Mouse (Mus musculus) spleen, adult 12 weeks (tissue): ENCODE results near the gene Tmcc3.

ENCODE experiments used
- DNase-seq: peaks from one replicate; pipeline ENCODE4 v3.0.0; 2022; ENCODE audit warnings: low spot score

Tmcc3 gene

DNA sequence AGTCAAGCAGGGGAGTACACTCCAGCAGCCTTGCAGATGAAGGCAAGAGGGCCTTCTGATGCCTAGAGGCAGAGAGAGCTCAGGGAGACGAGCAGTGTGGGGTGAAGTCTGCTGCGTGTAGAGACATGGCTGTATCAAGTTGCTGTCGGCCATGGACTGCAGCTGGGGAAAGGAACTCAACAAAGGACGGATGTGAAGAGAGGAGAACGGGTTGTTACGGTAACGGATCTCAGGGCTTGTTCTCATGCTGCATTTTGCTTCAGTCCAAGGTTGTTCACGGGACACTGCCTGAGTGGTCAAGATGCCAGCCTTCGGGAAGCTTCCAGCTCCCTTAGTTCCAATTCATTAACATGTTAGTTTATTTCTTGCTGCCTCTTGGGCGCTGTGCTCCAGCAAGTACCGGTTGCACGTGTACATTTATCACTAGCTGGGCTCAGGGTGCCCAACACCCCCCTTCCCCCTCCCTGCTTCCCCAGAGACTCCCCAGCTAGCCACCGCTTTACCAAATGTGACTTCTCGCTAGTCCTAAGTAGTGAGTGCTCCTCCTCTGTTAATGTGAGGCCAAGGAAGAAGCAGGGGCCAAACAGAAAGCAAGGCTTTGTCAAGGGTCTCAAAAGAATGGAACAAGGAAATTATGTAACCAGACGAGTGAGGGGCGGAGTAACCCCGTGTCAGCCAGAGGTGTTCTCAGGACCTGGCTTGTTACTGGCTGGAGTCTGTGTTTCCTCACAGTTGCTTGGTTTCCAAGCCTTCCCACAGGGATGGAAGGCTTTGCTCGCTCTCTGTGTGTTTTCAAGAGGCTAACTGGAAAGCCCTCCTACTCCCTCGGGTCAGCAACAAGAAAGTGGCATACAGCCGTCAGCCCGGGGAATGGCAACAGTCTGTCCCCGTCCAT, 104.4 kb downstream of the Tmcc3 start:
- DNase-seq = no peak

DNA sequence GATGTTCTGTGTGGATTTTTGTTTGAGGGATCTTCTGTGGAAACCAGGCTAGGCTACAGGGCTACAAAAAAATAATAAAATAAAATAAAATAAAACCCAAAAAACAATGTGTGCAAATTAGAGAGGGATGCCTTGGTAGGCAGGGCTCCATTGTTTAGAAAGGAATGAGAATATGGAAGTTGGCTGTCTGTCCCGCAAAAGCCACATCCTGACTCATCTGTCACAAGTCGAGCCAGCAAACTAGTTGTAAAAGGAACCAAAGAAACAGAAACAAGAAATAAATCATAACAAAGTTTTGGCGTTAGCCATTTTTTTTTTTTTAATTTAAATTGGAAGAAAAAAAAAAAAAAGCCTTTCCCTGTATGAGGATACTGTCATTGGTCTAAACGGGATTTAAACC, 105.9 kb downstream of the Tmcc3 start:
- DNase-seq = no peak

DNA sequence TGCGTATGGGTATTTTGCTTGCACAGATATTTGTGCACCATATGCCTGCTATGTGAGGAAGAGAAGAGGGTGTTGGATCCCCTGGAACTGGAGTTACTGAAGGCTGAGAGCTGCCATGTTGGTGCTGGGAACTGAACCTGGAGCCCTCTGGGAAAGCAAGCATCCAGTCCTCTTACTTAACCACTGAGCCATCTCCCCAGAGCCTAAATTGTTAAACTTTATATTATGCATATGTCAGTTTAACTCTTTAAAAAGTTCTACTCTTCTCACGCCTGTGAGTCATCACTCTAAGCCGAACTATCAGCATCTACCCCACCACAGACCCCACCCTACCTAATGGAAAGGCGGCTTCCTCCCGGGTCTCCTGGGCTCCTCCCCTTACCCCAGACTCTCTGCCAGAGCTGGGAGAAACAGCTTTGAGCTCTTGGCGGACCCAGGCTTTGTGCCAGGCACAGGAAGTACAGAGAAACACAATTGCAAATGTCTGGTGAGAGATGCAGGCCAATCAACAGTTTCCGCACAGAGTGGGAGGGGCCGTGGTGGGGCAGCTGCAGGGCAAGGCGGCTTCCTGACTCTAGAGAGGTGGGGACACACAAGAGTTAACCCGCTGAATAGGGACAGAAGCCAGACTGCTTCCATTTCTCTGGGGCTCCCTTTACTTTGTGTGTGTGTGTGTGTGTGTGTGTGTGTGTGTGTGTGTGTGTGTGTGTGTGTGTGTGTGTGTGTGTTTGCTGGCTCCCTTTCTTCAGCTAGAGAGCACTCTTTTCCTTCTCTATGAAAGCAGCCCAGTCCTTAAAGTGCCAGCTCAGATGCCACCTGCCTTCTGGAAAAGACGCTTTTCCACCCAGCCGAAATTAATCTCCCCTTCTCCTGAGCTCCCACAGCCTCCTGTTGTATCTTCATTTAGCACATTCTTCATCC, 114.5 kb downstream of the Tmcc3 start:
- peak; percentile 15 for DNase-seq

DNA sequence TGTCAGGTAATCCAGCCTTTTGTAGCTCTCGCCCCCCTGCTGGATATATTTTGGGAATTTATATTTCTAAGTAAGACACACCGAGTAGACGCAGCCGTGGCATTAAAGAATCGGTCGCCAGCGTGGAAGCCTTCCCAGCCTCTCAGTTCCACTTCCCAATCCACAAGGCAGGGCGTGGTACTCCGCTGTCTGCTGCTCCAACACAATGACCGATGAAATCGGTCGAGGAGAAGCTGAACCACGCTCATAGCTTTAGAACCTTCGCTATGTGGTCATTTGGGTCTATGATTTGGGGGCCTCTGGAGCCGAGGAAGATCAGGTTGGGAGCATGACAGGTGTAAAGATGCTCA, 115.1 kb downstream of the Tmcc3 start:
- DNase-seq = no peak

DNA sequence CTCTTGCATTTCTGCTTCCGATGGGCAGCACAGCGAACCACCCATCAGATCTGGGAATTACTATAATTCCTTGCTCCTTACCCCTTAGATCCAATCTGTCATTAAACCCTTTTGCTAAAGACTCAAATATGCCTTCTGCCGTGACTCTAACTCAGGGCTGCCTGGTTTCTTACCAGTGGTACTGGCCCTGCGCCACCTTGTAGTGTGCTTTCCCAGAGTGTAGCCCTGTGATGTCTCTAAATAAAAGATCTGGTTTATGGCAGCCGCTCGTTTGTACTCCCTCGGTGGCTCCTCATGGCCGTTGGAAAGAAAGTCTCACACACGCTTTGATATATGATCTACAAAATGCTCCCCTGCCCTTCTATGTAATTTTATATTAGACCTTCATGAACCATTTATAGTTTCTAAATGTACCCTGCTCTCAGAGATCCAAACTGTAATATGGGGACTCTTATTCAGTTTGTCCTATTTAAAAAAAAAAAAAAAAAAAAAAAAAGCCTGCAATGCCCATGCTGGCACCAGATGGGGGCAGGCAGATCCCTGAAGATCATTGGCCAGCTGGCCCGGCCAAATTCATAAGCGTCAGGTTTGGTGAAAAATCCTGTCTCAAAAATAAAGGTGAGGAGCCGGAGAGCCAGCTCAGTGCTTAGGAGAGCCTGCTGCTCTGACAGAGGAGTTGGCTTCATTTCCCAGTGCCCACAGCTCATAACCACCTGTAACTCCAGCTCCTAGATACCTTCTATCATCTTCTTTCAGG, 116.6 kb downstream of the Tmcc3 start:
- no peak for DNase-seq

DNA sequence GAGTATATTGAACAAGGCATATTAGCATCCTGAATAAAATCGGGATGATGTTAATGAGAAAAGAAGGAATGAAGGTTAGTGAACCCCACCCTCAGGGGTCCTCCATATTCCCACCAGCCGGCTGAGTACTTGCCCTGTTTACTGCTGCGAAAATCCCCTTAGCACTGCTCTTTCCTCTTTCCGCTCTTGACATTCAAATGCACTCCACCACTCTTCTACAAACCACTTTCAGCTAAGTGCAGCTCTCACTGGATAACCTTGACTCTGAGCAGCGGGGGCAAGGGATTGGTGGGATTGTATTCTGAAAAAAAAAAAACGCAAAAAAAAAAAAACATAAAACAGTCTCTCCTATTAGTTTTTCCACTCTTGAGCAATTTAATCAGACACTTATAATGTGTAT, 118.8 kb downstream of the Tmcc3 start:
- DNase-seq = no peak

DNA sequence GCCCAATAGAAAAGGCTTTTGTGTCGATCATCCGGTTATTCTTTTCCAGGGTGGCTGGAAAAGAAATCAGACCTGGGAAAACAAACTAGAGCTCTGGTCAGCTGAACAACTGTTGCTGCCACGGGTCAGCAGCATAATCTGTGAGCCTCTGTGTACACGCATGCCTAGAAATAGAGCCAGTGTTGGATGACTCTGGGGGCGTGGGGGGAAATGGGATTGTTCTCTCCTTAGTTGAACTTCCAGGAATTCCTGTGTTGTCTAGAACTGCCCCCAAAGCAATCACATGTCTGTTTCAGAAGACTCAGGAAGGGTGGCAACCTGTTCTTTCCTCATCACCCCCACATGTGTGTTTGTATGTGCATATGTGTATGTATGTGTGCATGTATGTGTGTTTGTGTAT, 121.2 kb downstream of the Tmcc3 start:
- DNase-seq = no peak

DNA sequence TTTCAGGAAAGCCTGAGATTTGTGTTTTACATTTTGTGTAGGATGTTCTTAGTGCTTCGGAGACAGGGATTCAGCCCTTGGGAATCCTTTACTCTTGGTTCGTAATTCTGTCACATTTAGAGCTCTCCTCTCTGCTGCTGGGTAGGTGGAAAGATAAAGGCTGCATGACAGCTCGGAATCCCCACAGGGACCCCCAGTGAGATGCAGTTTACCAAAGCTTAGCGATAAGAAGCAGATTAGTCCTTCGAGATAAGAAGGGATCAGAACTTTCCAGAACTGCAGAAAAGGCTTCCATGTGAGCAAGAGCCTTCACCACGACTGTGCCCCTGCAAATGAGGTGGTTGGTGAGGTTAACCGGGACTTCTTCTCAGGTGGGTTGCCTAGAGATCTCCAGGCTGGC, 122.2 kb downstream of the Tmcc3 start:
- DNase-seq = no peak

DNA sequence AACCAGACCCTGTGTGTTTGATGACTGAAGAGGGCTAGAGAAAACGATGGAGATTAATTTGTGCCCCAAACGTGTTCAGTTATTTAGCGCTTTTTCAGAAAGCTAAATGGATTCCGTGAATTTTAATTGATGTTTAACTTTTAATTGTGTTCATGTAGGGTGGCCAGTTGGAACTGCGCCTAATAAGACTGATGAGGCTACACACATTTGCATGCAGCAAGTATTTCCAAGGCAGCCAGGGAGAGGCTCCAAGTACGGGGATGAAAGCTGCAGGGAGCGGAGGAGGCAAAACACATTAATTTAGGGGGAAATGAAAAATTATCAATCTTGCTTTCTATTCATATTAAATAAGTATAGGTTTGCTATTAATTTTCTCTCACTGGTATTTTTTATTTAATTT, 131.0 kb downstream of the Tmcc3 start:
- no peak for DNase-seq

DNA sequence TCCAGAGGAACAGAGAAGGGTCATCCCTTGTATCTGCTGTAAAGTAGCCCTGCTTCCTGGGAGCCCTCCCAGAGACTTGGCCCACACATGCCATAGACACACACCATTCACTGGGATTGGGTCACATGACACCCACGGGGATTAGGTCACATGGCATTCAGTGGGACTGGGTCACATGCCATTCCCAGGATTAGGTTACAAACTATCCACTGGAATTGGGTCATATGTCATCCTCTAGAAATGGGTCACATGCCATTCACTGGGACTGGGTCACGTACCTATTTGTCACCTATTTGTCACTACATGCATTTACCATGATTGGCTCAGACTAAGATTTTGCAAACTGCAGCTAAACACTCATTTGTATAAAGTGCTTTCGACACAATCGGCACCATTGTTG, 131.7 kb downstream of the Tmcc3 start:
- no peak for DNase-seq

DNA sequence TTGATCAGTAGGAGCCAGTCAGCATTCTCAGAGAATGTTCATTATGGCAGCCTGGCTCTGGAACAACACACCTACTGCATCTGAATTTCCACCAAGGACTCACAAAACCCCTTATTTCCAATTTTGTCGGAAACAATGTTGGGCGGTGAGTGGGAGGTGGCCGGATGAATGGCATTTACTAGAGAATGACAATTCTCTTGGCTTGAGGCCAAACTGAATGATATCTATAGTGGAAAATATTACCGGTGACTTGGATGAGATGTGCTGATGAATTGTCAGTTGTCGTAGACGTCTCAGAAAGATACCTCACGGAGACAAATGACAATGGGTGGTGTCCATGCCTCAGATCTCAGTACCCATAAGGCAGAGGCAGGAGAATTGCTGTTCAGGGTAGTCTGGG, 133.4 kb downstream of the Tmcc3 start:
- no peak for DNase-seq

DNA sequence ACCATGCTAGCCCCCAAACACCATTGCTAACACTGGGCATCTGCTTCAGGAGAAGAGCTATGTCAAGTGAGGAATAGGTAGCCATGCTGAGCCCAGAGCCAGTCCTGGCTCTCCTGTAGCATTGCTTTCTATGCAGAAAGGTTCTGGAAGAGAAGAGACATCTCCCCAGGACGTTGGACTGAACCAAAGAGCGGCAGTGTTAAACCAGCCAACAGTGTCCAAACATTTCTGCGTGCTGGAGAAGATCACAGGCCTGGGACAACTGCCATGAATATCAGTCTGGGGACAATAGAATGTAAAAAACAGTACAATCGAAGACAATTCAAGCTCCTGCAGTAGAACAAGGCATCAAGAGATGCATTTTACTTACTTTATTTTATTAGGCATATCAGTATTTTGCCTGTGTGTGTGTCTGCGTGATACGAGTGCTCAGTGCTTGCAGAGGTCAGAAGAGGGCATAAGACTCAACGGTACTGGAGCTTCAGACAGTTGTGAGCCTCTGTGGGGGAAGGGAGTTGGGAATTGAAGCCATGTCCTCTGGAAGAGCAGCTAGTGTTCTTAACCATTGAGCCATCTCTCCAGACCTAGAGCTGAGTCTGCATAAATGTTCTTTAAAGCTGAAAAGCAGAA, 134.7 kb downstream of the Tmcc3 start:
- no peak for DNase-seq

DNA sequence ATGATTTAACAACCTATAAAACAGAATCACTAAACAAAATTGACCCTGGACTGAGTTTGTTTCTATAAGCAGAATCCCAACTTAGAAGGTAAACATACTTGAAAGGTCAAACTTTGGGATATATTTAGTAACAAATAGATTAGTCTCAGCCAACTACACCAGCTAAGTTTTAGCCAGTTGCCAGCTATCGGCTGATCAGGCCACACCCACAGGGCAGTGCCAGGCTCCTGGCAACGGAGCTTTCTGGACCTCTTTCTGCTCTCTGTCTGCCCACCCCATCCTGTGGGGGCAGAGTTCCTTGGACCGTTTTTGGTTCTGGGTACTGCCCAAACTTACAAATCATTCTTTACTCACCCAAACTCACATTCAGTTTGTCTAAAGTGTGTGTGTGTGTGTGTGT, 137.9 kb downstream of the Tmcc3 start:
- no peak for DNase-seq

DNA sequence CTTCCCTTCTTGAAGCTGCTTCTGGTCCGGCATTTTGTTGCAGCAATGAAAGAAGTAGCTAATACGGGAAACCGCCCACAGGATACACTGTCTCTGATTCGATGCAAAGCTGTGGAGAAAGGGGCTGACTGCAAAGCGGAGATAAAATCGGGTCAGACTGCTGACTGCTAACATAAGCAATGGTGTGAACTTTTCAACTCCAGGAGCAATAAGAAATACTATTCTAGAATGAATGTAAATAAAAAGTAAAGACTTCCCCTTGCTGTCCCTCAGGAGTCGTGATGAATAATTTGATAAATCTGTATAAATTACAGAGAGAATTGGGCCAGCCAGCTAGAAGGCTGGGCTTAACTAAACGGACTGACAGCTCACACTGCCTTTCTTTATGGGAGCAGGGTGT, 139.0 kb downstream of the Tmcc3 start:
- DNase-seq = no peak

DNA sequence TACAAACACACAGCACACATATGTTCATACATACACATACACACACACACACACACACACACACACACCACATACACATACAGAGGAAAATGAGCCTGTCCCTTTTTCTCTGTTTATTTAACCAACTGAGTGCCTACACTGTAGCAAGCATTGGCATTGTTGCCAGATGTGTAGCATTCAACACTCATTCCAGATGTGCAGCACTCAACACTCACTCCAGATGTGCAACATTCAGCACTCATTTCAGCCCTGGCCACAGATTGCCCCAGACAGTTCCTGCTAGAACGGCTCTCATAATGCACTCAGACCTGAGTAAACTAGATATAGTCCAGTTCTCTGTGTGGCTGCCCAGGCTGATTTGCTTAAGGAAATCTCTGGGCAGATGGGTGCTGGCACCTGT, 145.7 kb downstream of the Tmcc3 start:
- no peak for DNase-seq

DNA sequence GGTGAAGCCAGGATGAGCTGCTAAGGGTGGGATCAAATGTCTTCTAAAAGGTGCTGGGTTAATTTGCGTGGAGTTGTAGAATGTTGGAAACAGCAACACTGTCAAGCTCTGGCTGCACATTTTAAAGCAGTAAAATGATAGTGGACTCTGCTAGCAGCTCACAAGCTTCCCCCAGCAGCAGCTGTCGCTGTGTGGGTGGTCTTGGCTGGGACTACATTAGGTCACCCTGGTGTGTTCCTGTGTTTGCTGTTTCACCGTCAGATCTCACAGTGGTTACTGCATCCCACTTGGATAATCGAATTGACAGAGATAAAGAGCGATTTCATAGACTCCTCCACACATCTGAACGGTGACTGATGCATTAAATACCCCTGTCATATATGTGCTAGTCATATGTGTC, 146.9 kb downstream of the Tmcc3 start:
- no peak for DNase-seq

DNA sequence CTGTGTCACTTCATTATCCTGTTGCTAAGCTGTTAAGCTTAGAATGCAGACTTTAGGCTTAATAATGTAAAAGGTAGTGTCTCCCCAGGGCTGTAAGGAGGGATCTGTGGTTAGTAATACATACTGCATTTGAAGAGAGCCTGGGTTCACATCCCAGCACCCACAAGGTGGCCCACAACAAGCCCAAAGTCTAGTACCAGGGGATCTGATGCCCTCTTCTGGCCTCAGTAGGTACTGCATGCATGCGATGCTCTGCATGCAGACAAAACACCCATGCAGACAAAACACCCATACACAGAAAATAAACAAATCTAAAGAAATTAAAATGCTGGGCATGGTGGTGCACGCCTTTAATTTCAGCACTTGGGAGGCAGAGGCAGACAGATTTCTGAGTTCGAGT, 149.6 kb downstream of the Tmcc3 start:
- peak; percentile 4 for DNase-seq

DNA sequence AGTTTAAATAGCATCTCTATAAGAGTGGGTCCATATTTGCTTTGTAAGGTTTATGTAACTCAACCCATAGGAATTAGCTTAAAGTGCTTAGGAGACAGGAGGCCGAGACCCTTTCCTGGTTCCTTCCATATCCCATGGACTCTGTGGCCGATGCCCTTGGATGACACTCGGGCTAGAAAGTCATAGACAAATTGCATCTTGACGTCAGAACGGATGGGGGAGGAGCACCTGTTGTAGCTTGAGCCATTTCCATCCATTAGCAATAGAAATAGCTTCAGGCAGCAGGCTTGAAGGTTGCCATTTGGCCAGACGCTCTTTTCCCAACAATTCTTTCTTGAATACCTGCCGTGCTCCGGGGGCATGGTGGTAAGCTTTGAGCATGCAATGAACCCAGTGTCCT, 150.1 kb downstream of the Tmcc3 start:
- no peak for DNase-seq

DNA sequence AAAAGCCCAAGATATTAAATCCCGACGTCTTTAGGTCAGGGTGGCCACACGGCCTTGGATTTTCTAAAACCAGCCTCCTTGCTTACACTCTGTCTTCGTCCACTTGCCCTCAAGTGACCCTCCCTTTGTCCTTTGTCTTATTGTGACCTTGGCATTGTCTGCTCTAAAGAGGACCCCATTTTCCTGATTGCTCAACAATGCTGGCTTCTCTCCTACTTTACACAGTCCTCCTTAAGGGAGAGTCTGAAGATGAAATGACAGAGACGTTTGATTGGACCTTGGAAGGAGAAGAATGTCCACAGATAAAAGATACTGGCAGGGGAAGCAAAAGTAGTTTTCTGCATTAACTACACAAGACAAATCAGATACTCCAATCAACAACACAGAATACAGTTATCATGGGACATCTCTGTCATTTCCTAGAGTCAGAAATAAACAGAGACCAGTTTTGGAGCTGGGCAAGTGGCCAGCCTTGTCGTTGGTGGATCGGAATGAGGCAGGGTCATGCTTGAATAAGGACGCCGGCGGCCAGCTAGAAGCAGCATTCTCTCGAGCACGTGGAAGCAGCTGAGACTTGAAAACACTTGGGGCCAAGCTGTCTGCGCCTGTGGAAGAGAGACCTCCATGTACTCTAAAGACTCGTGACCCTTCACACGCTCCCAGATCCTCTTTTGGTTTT, 150.8 kb downstream of the Tmcc3 start:
- DNase-seq = no peak

DNA sequence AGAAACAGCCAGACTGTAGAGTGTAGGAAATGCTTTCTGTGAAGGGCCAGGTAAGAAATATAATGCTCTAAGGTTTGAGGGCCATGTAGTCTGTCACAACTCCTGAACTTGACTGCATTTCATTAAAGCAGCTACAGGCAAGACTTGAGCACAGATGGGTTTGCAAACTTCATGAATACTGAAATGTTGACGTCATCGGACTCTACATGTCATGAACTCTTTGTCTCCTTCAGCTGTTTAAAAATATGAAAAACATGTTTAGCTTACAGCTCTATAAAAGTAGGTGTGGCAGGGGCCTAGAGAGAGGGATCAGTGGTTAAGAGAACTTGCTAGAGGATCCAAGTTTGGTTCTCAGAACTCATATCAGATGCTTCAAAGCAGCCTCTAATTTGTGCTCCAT, 151.7 kb downstream of the Tmcc3 start:
- DNase-seq = no peak

DNA sequence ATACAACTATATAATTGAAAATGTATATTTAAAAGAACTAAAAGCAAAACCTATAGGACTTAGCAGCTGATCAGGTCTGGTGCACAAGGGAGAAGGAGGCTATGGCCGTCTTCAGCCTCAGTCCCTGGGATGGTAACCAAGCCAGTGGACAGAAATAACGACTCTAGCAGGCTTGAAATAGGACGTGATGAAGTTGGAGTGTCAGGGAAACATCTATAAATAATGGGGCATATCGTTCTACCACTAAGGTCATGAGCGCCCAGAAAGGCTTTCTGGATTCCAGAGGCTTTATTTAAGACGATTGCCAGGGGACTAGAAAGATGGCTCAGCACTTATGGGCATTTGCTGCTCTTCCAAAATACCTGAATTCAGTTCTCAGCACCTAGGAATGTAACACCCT, 153.9 kb downstream of the Tmcc3 start:
- DNase-seq = no peak

DNA sequence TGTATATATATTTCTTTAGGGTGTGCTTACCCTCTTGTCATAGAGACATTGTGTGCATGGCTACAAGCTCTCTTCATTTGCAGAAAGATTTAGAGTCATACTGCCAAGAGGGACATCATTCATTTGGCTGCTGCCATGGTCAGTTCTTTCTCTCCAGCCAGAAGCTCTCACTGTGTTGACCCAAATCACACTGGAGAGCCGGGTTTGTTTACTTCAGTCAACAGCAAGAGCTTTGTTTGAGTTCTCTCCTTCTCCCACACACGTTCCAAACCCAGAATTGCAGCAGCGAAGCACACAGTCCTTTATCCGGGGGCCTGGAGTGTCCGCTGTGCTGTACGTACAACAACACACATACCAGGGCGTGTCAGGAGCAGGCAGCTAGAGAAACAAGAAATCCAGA, 154.6 kb downstream of the Tmcc3 start:
- DNase-seq = no peak
